Mouse (Mus musculus): ENCODE measurements at regions not wholly inside any gene's neighbourhood (a gene's known extent, or its start where the extent isn't known, plus 50 kb on each side); places are given as distances from the start of the nearest gene placed in this dataset.
A peak's percentile ranks its signal among the peaks of the same experiment; 100 is the strongest.

DNA sequence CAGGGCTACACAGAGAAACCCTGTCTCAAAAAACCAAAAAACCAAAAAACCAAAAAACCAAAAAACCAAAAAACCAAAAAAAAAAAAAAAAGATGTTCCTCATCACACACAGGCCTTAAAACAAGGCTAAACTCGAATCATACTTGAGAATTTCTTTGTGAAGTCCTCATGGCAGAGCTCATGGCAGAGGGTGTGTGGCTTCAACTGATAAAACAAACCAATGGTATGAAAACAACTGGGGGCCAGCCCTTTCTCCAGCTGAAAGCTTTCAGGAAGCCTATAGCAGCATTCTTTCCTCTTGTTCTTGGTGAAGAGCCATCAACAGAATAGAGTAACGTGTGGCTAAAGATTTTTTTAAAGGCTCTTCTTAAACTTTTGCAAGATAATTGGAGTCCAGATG, 369.8 kb upstream of the Adgrl2 start:
- no peak for ATAC-seq (ENCODE audit: low TSS enrichment)

- peak; percentile 31; the same call in 1 of the 2 replicates for ATAC-seq (ENCODE audit: low TSS enrichment)
These were observed 368.3 kb upstream of the Adgrl2 start for GRCm38 (mm10) chr3:149358570-149359193.

GRCm38 (mm10) chr3:149357903-149358569, 367.7 kb upstream of the Adgrl2 start:
- peak; percentile 71 for ATAC-seq (ENCODE audit: low TSS enrichment)

DNA sequence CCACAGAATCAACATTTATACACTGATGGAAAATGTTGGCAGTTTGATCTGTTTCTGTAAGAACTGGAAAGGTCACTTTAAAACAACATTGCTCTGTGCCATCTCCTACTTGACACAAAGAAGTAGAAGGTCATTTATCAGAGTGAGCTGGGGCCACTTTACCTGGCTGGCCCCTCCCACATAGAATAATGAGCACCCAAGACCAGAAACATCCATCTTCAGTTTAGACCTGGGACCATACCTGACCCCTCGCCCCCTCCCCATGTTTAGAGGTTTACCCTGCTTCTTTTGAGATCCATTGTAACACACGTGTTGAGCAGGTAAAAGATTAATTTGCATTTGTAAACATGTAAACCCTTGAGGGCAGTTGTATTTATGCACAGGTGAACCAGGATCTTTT, 366.8 kb upstream of the Adgrl2 start:
- no peak for ATAC-seq (ENCODE audit: low TSS enrichment)

- no peak for ATAC-seq (ENCODE audit: low TSS enrichment)
These were observed 365.0 kb upstream of the Adgrl2 start for GRCm38 (mm10) chr3:149355362-149355761.

GRCm38 (mm10) chr3:149353958-149354357, 363.6 kb upstream of the Adgrl2 start:
- ATAC-seq (ENCODE audit: low TSS enrichment): peak; percentile 31; the same call in 1 of the 2 replicates

GRCm38 (mm10) chr3:149352546-149352945, 362.2 kb upstream of the Adgrl2 start:
- ATAC-seq (ENCODE audit: low TSS enrichment): no peak

- ATAC-seq (ENCODE audit: low TSS enrichment): no peak
These were observed 359.4 kb upstream of the Adgrl2 start for GRCm38 (mm10) chr3:149349731-149350130.

DNA sequence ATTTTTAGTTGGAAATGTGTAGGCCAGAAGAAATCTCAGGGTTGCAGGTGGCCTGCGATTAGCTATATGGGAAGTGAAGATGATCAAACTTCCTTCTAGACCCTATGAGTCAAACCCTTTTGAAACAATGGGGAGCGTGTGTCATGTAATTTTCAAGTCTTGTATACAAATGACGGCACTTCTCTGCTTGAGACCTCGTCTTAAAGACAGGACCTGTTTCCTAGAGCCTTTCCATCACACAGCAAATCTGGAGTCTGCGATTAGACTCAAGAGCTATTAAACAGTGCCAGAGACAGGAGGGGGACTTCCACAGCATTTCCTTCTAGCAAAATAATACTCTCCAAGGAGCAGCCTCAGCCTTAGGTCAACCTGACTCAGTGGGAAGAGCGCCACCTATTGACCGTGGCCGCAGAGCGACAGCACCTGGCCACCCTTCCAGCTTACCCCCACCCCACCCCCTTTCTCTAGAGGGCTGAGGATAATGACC, 358.9 kb upstream of the Adgrl2 start:
- peak; percentile 78 for ATAC-seq (ENCODE audit: low TSS enrichment)

DNA sequence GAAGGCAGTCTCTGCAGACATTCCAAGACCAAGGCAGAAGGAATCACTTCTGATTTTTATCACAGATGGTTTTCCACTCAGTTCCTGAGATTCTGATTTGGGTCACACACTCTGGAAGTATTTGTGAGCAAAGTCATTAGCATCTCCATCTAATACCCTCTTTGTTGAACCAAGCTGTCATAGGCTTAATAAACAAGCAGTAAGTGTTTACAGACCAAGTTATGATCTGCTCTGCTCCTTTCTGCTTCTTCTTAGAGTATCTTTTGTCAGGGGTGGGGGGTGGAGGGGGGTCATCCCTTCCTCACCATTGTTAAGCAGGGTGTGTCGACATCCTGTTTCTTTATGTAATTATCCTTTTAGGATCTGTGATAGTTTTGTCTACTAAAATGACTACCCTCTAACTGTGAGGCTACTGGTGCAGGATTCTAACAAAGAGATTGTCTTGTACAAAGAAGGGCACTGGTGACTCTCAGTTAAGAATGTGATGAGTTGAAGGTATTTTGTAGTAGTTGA, 358.2 kb upstream of the Adgrl2 start:
- ATAC-seq (ENCODE audit: low TSS enrichment): no peak

- peak; percentile 64 for ATAC-seq (ENCODE audit: low TSS enrichment)
These were observed 357.1 kb upstream of the Adgrl2 start for GRCm38 (mm10) chr3:149347241-149347992.

- 0 out of 2 replicates have a peak, but pooled peaks have one; percentile 15 for ATAC-seq (ENCODE audit: low TSS enrichment)
These were observed 352.2 kb upstream of the Adgrl2 start for GRCm38 (mm10) chr3:149342511-149342910.

DNA sequence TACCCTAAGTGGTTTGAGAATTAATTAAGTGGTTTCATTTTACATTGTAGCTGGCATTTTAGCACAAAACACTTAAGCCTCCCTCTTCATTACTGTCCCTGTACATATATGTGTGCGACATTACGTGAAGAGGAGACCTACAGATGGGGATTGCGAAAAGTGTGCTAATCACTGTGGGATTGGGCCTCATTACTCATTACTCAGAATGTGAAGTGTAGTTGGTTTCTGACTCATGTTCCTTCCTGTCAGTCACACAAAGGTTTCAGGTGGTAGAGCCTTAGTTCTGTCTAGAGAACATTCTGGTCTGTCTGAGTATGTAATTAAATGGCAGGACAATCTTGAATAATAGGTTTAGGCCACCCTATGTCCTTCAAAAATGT, 349.0 kb upstream of the Adgrl2 start:
- ATAC-seq (ENCODE audit: low TSS enrichment): no peak

DNA sequence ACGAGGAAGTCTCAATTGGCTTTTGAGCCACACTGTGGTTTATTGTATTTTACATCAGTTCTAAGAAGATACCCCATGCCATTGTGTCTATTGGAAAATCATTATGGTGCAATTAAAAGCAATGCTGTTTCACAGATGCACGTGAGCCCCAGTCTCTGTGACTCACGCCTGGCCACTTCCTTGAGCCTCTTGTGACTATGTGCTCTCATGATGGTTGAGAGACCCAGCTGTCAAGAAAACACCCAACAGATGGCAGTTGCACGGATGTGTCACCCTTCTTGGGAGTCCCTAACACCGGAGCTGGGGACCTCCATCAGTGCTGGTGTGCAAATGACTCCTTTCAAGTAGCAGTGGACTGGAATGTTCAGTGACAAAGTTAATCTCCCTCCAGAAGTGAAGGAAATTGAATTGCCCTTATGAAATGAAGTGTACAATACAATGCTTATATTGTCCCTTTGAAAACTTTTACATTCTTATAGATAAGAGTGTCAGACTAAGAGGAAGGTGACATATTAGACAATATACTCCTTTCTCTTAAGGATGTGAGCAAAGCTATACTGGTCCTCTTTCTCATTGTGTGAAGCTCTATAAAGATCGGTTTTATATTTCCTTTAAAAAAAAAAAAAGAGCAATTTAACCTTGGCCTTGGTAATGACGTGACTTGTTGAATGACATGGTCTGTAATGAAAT, 348.5 kb upstream of the Adgrl2 start:
- no peak for ATAC-seq (ENCODE audit: low TSS enrichment)

DNA sequence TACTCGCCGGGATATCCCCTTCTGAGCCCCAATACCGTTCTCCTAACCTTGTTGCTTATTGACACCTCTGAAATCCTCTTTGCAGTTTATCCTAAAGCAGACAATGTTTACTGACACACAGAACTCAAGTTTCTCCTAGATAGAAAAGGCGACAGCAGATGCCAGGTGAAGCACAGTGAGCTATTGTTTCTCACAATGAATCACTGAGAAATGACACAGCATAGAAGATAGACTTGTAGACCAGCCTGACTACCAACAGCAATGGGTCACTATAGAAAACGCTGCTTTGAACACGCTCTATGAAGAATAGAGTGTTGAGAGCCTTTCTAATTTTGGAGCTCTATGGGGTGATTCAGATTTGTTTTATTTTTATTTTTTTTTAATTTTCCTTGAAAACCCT, 344.9 kb upstream of the Adgrl2 start:
- no peak for ATAC-seq (ENCODE audit: low TSS enrichment)

DNA sequence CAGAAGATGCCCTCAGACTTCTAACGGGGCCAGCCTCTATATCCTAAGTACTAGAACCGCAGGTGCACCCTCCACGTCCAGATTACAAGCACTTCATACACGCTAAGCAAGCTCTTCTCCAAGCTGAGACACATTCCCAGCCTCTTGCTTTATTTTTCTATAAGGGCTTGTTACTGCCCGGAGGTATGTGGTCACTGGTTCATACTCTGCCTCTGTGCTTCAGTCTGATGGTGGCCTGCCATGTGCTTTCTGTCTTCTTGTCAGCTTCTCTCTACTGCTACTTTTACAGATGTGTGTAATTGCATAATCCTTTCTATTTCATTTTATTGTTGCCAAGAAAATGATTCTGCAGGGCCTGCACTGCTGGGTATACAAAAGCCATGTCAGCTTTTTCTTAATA, 343.3 kb upstream of the Adgrl2 start:
- no peak for ATAC-seq (ENCODE audit: low TSS enrichment)

DNA sequence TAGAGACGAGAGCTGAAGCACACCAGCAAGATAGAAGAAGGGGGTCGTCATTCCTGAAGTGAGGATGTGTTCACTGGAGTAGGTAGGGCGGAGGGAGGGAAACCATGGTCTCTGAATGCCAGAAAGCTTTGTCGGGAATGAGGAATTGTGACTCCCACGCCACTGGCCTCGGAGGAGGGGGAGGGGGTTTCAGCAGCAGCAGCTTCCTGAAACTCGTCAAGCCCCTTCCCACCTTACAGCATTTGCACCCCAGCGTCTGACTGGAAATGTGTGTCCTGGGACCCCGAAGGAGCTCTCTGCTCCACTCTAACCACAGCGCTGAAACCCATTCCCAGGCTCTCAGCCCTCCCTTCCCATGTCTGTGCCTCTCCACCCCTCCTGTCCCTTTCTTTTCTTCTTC, 342.8 kb upstream of the Adgrl2 start:
- no peak for ATAC-seq (ENCODE audit: low TSS enrichment)

GRCm38 (mm10) chr3:149332105-149332504, 341.8 kb upstream of the Adgrl2 start:
- no peak for ATAC-seq (ENCODE audit: low TSS enrichment)

DNA sequence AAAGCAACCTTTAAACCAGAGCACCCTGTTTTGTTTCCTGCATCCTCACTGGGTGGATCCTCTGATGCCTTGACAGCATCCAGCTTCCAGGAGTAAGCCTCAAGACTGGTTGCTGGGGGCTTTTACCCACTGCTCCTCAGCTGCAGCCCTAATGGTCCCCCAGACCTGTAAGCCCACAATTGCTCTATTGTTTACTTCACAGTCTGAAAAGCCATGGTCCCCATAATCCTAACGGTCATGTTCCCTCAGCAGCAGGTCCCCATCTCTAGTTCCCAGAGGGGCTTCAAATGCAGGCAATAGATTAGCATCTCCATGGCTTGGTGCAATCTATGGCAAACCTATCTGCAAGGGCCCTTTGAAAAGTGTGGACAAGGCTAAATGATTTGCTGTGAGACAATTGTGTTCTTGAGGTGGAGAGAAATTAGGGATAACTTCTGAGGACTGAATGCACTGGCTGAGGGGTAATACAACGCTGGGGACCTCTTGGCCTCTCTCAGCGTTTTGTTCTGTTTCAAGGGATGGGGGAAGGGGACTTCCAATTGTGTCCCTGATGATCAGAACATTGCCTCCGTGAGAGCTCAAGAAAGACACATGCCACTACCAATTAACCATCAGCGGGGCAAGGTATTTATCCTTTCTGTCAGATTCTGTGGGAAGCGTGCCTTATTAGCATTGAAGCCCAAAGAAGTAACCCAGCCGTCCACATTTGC, 341.1 kb upstream of the Adgrl2 start:
- ATAC-seq (ENCODE audit: low TSS enrichment): no peak

DNA sequence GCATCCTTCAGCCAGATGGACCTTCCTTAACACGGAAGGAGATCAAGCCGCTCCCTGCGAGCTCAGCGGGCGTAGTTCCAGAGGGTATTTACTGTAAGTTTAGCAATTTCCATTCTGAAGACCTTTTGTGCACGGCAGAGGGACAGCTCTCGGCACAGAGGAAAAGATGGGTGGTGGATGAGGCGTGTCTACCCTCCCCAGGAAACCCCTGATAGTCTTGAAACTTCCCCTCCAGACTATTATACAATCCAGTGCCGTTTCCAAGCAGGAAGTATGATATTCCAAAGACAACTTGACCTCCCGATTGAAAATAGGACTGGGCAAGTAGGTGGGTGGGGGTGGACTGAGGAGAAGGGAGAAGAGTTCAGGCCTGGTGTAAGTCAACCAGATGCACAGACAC, 340.4 kb upstream of the Adgrl2 start:
- ATAC-seq (ENCODE audit: low TSS enrichment): no peak

GRCm38 (mm10) chr3:149330041-149330440, 339.7 kb upstream of the Adgrl2 start:
- ATAC-seq (ENCODE audit: low TSS enrichment): no peak
